Mouse (Mus musculus) liver, adult 2 months (tissue): ENCODE measurements around the gene Psd4. TPM values are rescaled to one million over a fixed set of nuclear protein-coding genes. Genes with fewer than 3 reads are reported as not detected.
A peak's percentile ranks its signal among the peaks of the same experiment; 100 is the strongest.

Experiments
- DNase-seq: peaks from one replicate; pipeline ENCODE4 v3.0.0-alpha.2; 2011; ENCODE audit warnings: low read depth, low spot score; ENCODE audit errors: extremely low read depth
- H3K27ac ChIP-seq: fragments of 200-500 bp; replicated peaks from 2 replicates; pipeline ENCODE4 v1.5.1; 2012; ENCODE audit warnings: low read depth, mild to moderate bottlenecking, control low read depth, inconsistent platforms, low read length; ENCODE audit not compliant: insufficient read depth
- H3K27me3 ChIP-seq: fragments of 200-500 bp; 2 replicates; pipeline ENCODE4 v1.6.1; 2012; ENCODE audit warnings: mild to moderate bottlenecking, moderate library complexity, low read length, inconsistent platforms; ENCODE audit not compliant: control insufficient read depth, insufficient read depth
- H3K36me3 ChIP-seq: fragments of 200-500 bp; 2 replicates; pipeline ENCODE4 v1.6.1; 2012; ENCODE audit warnings: low read length, inconsistent platforms; ENCODE audit not compliant: control insufficient read depth, insufficient read depth
- H3K4me1 ChIP-seq: fragments of 200-500 bp; 2 replicates; pipeline ENCODE4 v1.6.1; 2011; ENCODE audit warnings: low read length; ENCODE audit not compliant: control insufficient read depth, insufficient read depth
- H3K4me3 ChIP-seq: fragments of 200-500 bp; 2 replicates; pipeline ENCODE4 v1.5.1; 2011; ENCODE audit warnings: low read depth, mild to moderate bottlenecking, control low read depth, low read length, moderate library complexity; ENCODE audit not compliant: insufficient read depth
- H3K79me2 ChIP-seq: fragments of 200-500 bp; 2 replicates; pipeline ENCODE4 v1.6.1; 2012; ENCODE audit warnings: inconsistent platforms, mild to moderate bottlenecking, low read length, moderate library complexity; ENCODE audit not compliant: control insufficient read depth, insufficient read depth
- H3K9ac ChIP-seq: fragments of 200-500 bp; 2 replicates; pipeline ENCODE4 v1.6.1; 2012; ENCODE audit warnings: low read depth, mild to moderate bottlenecking, control low read depth, inconsistent platforms, low read length
- CTCF ChIP-seq: fragments of 200-500 bp; IDR thresholded peaks from 2 replicates; pipeline ENCODE4 v1.5.1; 2011; ENCODE audit warnings: low read depth, low read length, control low read depth
- POLR2A ChIP-seq: fragments of 200-500 bp; IDR thresholded peaks from 2 replicates; pipeline ENCODE4 v1.6.1; 2011; ENCODE audit warnings: low read length, control low read depth; ENCODE audit not compliant: insufficient read depth; ENCODE audit errors: extremely low read depth
- WGBS: fragments of 180-500 bp; shearing (Covaris S2); methylation state at CpG from one replicate; pipeline ENCODE4 v1.1.7; 2018; 5-methylcytosine and 5-hydroxymethylcytosine counted together
- polyA plus RNA-seq: library from polyadenylated mRNA; depleted of rRNA; stranded (reverse); fragments of >200 nt; gene quantifications from 2 replicates; pipeline ENCODE4 v1.2.3, GENCODE M21; 2012
- total RNA-seq: library from RNA; depleted of rRNA; stranded (reverse); fragments of >200 nt; gene quantifications from 2 replicates; pipeline ENCODE4 v1.2.3, GENCODE M21; 2014

The Psd4 gene
- total and polyA plus RNA-seq, 2 experiments: 2.1 to 3.7 TPM

DNA sequence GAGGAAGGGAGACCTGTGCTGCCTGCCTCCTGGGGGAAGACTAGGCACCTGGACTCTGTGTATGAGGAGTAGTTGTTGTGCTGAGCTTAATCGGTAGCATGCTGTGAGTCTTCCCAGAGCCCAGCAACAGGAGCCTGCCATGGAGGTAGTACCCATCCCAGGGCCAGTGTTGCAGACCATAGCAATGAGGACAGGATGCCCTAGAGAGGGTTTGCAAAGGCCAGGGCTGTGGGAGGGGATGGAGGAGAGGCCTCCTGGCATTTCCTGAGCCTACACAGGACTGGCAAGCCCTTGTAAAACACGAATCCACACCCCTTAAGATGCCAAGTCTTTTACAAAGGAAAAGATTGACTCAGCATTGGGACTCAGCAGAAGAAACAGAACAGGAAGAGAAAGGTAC is 49.7 kb downstream of the Psd4 start:
- H3K79me2 ChIP-seq: no peaks in the 10 kb centered on the region
- H3K4me3 ChIP-seq: no peak overlapping the region
- no peak for TF ChIP-seq CTCF
- no peak for TF ChIP-seq POLR2A
- no peaks in the 10 kb centered on the region for H3K36me3 ChIP-seq
- no peaks in the 10 kb centered on the region for H3K27me3 ChIP-seq
- H3K9ac ChIP-seq: no peak overlapping the region
- WGBS: 29% methylated on average over 2 of the region's 2 CpGs
- H3K4me1 ChIP-seq: peaks cover 2% of the 10 kb centered on the region; the same call in 1 of the 2 replicates
- no peak overlapping the region for H3K27ac ChIP-seq
- no peak for DNase-seq

DNA sequence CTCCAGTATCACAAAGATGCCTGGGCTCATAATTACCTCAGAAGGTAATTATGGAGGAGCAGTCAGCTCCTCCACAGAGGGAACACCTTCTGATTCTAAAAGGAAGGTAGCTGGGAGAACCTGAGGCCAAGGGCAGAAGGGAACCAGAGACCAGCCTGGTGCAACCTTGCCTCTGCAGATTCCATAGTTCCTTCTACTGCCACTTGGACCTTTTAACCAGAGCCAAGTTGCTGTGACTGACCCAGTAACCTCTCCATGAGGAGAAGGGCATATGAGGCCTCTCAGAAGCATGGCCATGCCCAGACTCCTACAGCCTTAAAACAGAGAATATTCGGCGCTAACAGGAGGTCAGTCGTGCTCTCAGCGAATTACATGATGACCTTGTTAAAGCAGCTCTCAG is 50.2 kb downstream of the Psd4 start:
- Histone ChIP-seq H3K27me3 (no peaks in the 10 kb centered on the region), H3K4me3 (no peak overlapping the region), H3K9ac (no peak overlapping the region), H3K79me2 (no peaks in the 10 kb centered on the region), H3K27ac (no peak overlapping the region), H3K36me3 (no peaks in the 10 kb centered on the region), H3K4me1 (peaks cover 2% of the 10 kb centered on the region; the same call in 1 of the 2 replicates)
- DNase-seq: no peak
- 90% methylated on average over 4 of the region's 4 CpGs for WGBS
- TF ChIP-seq CTCF: no peak
- no peak for TF ChIP-seq POLR2A

DNA sequence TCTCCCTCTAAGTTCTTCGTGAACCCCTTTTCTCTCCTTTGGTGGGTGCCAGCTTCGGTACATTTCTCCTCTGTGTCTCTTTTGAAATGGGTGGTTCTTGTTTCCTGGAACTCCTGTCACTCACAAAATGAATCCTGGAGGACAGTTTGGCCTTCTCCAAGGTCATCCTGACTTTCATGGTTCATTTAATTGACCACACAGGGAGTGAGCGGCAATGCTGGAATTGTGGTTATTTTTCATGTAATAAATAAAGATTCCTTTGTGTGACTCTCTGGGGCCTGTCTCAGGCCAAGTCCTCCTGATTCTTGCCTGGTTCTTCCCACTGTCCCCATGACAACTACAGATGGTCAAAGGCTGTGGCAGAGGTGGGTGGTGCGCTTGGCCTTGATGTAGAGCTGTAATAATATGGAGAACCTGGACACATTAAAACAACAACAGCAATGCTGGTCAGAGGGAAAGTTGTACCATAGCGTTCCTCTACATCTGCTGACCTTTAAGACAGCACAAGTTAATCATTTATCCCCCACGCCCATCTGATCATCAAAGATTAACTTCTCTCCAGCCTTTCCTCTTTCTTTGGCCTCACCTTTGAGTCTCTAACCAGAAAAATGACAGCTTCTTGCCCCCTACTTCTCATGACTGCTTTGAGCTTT is 54.0 kb downstream of the Psd4 start:
- no peaks in the 10 kb centered on the region for H3K27me3 ChIP-seq
- DNase-seq: peak; percentile 79
- no peak overlapping the region for H3K4me3 ChIP-seq
- no peaks in the 10 kb centered on the region for H3K79me2 ChIP-seq
- TF ChIP-seq POLR2A (no peak), CTCF (no peak)
- H3K4me1 ChIP-seq: peaks cover 2% of the 10 kb centered on the region; the same call in 1 of the 2 replicates
- H3K36me3 ChIP-seq: no peaks in the 10 kb centered on the region
- no peak overlapping the region for H3K27ac ChIP-seq
- H3K9ac ChIP-seq: no peak overlapping the region
- 69% methylated on average over 6 of the region's 6 CpGs for WGBS

DNA sequence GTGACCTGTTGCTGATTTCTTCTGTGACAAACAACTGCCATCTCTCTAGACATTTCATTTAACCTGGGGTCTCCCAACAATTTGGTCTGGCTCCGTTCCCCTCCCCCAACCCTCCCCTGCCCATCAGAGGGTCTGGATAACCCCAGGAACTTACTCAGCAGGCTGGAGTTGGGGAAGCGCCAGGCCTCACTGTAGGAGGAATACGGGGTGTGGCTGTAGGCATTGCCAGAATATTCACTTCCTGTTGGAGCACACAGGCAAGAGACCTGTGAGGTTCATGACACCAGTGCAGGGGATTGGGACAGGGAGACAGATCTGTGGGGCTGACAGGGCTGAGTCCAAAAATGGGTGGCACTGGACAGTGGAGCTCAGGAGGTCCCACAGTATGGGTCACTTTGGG is 55.4 kb downstream of the Psd4 start:
- peaks cover 2% of the 10 kb centered on the region; the same call in 1 of the 2 replicates for H3K4me1 ChIP-seq
- TF ChIP-seq CTCF (no peak), POLR2A (no peak)
- no peak overlapping the region for H3K9ac ChIP-seq
- H3K36me3 ChIP-seq: no peaks in the 10 kb centered on the region
- H3K79me2 ChIP-seq: no peaks in the 10 kb centered on the region
- 76% methylated on average over 3 of the region's 3 CpGs for WGBS
- no peak for DNase-seq
- no peak overlapping the region for H3K27ac ChIP-seq
- H3K4me3 ChIP-seq: no peak overlapping the region
- H3K27me3 ChIP-seq: no peaks in the 10 kb centered on the region

DNA sequence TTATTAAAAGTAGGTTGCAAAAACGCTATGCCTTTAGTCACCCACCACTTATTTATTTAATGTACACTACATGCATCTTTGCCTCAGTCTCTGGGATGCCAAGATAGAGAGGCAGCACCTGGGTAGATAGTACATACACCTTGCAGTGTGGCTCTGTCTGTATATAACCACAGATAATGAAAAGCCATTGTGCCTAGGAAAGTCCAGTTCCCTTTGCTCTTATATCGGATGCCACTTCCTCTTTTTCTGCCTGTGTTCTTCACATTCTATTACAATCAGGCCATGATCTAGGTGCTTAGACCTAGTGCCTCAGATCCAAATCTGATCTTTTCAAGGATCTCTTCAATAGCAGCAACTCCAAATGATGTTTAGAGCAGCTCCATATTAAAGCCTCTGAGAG is 58.2 kb downstream of the Psd4 start:
- Histone ChIP-seq H3K27me3 (no peaks in the 10 kb centered on the region), H3K27ac (no peak overlapping the region), H3K79me2 (no peaks in the 10 kb centered on the region), H3K9ac (no peak overlapping the region), H3K4me3 (no peak overlapping the region), H3K36me3 (no peaks in the 10 kb centered on the region), H3K4me1 (peaks cover 2% of the 10 kb centered on the region; the same call in 1 of the 2 replicates)
- 76% methylated on average over 2 of the region's 2 CpGs for WGBS
- no peak for DNase-seq
- TF ChIP-seq CTCF (no peak), POLR2A (no peak)

DNA sequence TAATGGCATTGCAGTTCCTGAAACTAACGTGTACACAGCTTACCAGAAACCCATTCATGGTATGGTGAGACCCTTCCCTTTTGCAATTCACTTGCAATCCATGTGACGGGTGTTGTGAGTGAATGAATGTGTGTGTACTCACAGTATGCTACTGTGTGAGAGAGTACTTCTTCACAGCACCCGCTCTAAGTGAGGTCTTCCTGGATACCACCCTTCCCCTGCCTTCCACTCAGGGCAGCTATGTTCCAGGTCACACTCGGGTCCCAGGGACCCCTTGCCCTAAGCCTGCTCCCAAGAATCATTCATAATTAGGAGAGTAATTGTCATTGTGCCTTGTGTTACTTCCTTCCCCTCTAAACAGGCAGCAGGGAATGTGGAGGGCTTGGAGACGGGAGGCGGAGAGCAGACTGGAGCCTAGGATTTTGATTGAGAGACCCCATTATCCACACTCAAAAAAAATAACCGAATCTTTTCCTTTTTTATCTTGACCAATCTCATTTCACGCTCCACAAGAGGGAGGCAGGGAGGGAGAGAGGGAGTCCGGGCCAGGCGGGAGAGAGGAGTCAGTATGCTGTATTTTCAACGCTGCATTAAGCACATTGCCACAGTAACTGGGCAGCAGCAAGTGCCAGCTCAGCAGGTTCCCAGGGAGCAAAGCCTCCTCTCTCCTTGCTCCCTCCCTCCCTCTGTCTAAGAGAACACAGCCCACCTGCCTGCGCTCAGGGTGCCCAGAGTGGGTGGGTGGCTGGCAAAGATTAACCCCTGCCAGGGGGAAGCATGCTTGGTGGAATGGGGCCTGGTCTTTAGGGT is 60.7 kb downstream of the Psd4 start:
- WGBS: 73% methylated on average over 12 of the region's 12 CpGs

More for the DNA sequence above, 60.7 kb downstream of the Psd4 start:
- H3K27me3 ChIP-seq: no peaks in the 10 kb centered on the region
- H3K9ac ChIP-seq: no peak overlapping the region
- TF ChIP-seq CTCF: no peak
- no peak for TF ChIP-seq POLR2A
- no peak overlapping the region for H3K27ac ChIP-seq
- H3K4me1 ChIP-seq: no peaks in the 10 kb centered on the region
- DNase-seq: no peak
- H3K36me3 ChIP-seq: no peaks in the 10 kb centered on the region
- no peak overlapping the region for H3K4me3 ChIP-seq
- no peaks in the 10 kb centered on the region for H3K79me2 ChIP-seq
